Mouse (Mus musculus) intestine, embryonic 14.5 days (tissue): ENCODE measurements around the gene Dbp. TPM values are rescaled to one million over a fixed set of nuclear protein-coding genes. Genes with fewer than 3 reads are reported as not detected.
A peak's percentile ranks its signal among the peaks of the same experiment; 100 is the strongest.

Experiments used
- ATAC-seq: fragments of 200-750 bp; cut with Nextera tagmentation; replicated peaks from 2 replicates; pipeline ENCODE4 v1.8.0; 2017; ENCODE audit warnings: low read depth, moderate number of reproducible peaks, moderate TSS enrichment, moderate library complexity; ENCODE audit not compliant: low FRiP score, low TSS enrichment
- DNase-seq: peaks from one replicate; pipeline ENCODE4 v3.0.0-alpha.2; 2018; ENCODE audit warnings: low spot score
- H3K27ac ChIP-seq: fragments of 300-500 bp; sonication (generic); 2 replicates; pipeline ENCODE4 v1.5.1; 2014; ENCODE audit warnings: low read depth, mild to moderate bottlenecking, control low read depth
- H3K27me3 ChIP-seq: fragments of 300-500 bp; sonication (generic); replicated peaks from 2 replicates; pipeline ENCODE4 v1.6.1; 2014; ENCODE audit warnings: low read length, control low read depth; ENCODE audit not compliant: control insufficient read depth, insufficient read depth
- H3K36me3 ChIP-seq: fragments of 300-500 bp; sonication (generic); 2 replicates; pipeline ENCODE4 v1.6.1; 2014; ENCODE audit warnings: low read length, control low read depth; ENCODE audit not compliant: control insufficient read depth, insufficient read depth
- H3K4me1 ChIP-seq: fragments of 300-500 bp; sonication (generic); replicated peaks from 2 replicates; pipeline ENCODE4 v1.6.1; 2014; ENCODE audit warnings: low read length, control low read depth, mixed read lengths; ENCODE audit not compliant: control insufficient read depth, insufficient read depth
- H3K4me2 ChIP-seq: fragments of 300-500 bp; sonication (generic); 2 replicates; pipeline ENCODE4 v1.6.1; 2014; ENCODE audit warnings: low read length
- H3K4me3 ChIP-seq: fragments of 300-500 bp; sonication (generic); 2 replicates; pipeline ENCODE4 v1.5.1; 2014; ENCODE audit warnings: low read depth, low read length, control low read depth, mixed read lengths
- H3K9ac ChIP-seq: fragments of 300-500 bp; sonication (generic); 2 replicates; pipeline ENCODE4 v1.6.1; 2014; ENCODE audit warnings: mild to moderate bottlenecking, low read length
- H3K9me3 ChIP-seq: fragments of 300-500 bp; sonication (generic); 2 replicates; pipeline ENCODE4 v1.6.1; 2016; ENCODE audit warnings: low read length, control low read depth; ENCODE audit not compliant: control insufficient read depth
- WGBS: fragments of 180-500 bp; shearing (Covaris S2); extraction: QIAGEN DNeasy Blood & Tissue Kit; methylation state at CpG from one replicate; pipeline ENCODE4 v1.1.7; 2014; 5-methylcytosine and 5-hydroxymethylcytosine counted together
- polyA plus RNA-seq: library from polyadenylated mRNA; unstranded; fragments of >200 nt; fragmentation: Nextera tagmentation; extraction: Ambion mirVana; gene quantifications from 2 replicates; pipeline ENCODE4 v1.2.1, GENCODE M21; 2014

Gene Dbp
- polyA plus RNA-seq, 1 experiment from 2014 or later, result 3.7 TPM

- ATAC-seq, result peak; percentile 64; the same call in 1 of the 2 replicates
- peak; percentile 60 for DNase-seq
Measured at GRCm38 (mm10) chr7:45677627-45678295, 27.1 kb upstream of the Dbp start.

GRCm38 (mm10) chr7:45678513-45678912 is 26.4 kb upstream of the Dbp start:
- H3K4me2 ChIP-seq, result no peak overlapping the region
- H3K27me3 ChIP-seq, result no peaks in the 10 kb centered on the region
- no peak overlapping the region for H3K4me3 ChIP-seq
- H3K4me1 ChIP-seq, result peaks cover 9% of the 10 kb centered on the region
- no peak for ATAC-seq
- no peaks in the 10 kb centered on the region for H3K9me3 ChIP-seq
- 92% methylated on average over 14 of the region's 14 CpGs for WGBS
- no peak overlapping the region for H3K27ac ChIP-seq
- no peak overlapping the region for H3K9ac ChIP-seq
- H3K36me3 ChIP-seq, result no peaks in the 10 kb centered on the region
- no peak for DNase-seq

More at GRCm38 (mm10) chr7:45677627-45678295, 27.1 kb upstream of the Dbp start:
- H3K9ac ChIP-seq, result no peak overlapping the region
- peaks cover 9% of the 10 kb centered on the region for H3K4me1 ChIP-seq
- H3K27ac ChIP-seq, result peak overlapping the region; percentile 8
- H3K36me3 ChIP-seq, result no peaks in the 10 kb centered on the region
- H3K9me3 ChIP-seq, result no peaks in the 10 kb centered on the region
- H3K27me3 ChIP-seq, result no peaks in the 10 kb centered on the region
- 52% methylated on average over 7 of the region's 7 CpGs for WGBS
- no peak overlapping the region for H3K4me3 ChIP-seq
- no peak overlapping the region for H3K4me2 ChIP-seq

- DNase-seq (no peak), ATAC-seq (no peak)
- Histone ChIP-seq H3K36me3 (no peaks in the 10 kb centered on the region), H3K4me3 (no peak overlapping the region), H3K27ac (no peak overlapping the region), H3K9ac (no peak overlapping the region), H3K4me2 (no peak overlapping the region), H3K4me1 (peaks cover 10% of the 10 kb centered on the region), H3K9me3 (no peaks in the 10 kb centered on the region), H3K27me3 (no peaks in the 10 kb centered on the region)
- 71% methylated on average over 14 of the region's 14 CpGs for WGBS
Measured at GRCm38 (mm10) chr7:45679966-45680621, 24.8 kb upstream of the Dbp start.

- Histone ChIP-seq H3K9me3 (no peaks in the 10 kb centered on the region), H3K27ac (no peak overlapping the region), H3K36me3 (no peaks in the 10 kb centered on the region), H3K4me3 (no peak overlapping the region), H3K4me1 (peaks cover 21% of the 10 kb centered on the region), H3K27me3 (no peaks in the 10 kb centered on the region), H3K4me2 (no peak overlapping the region), H3K9ac (no peak overlapping the region)
- DNase-seq (no peak), ATAC-seq (no peak)
- WGBS, result 74% methylated on average over 8 of the region's 8 CpGs
Measured at GRCm38 (mm10) chr7:45681046-45681736, 23.7 kb upstream of the Dbp start.

GRCm38 (mm10) chr7:45682144-45683126 is 22.5 kb upstream of the Dbp start:
- ATAC-seq, result peak; percentile 48
- 28% methylated on average over 14 of the region's 14 CpGs for WGBS

GRCm38 (mm10) chr7:45683396-45684050 is 21.4 kb upstream of the Dbp start, which contains the start of gene Ntn5:
Gene Ntn5, plus strand, starts transcription at chr7:45684022.
- Histone ChIP-seq H3K9me3 (no peaks in the 10 kb centered on the region), H3K27me3 (no peaks in the 10 kb centered on the region), H3K9ac (no peak within 1 kb of the TSS), H3K36me3 (no peaks in the 10 kb centered on the region), H3K4me2 (no peak within 1 kb of the TSS), H3K27ac (no peak within 1 kb of the TSS; the same call in 1 of the 2 replicates), H3K4me3 (no peak within 1 kb of the TSS), H3K4me1 (peaks cover 24% of the 10 kb centered on the region)
- DNase-seq, result no peak
- ATAC-seq, result no peak
- WGBS, result 84% methylated on average over 7 of the region's 7 CpGs

More at GRCm38 (mm10) chr7:45682144-45683126, 22.5 kb upstream of the Dbp start:
- peaks cover 24% of the 10 kb centered on the region for H3K4me1 ChIP-seq
- no peaks in the 10 kb centered on the region for H3K27me3 ChIP-seq
- H3K4me2 ChIP-seq, result peak overlapping the region; percentile 35; the same call in 1 of the 2 replicates
- H3K9me3 ChIP-seq, result no peaks in the 10 kb centered on the region
- H3K36me3 ChIP-seq, result no peaks in the 10 kb centered on the region
- H3K27ac ChIP-seq, result no peak overlapping the region
- peak; percentile 91 for DNase-seq
- H3K4me3 ChIP-seq, result no peak overlapping the region; the same call in 1 of the 2 replicates
- H3K9ac ChIP-seq, result no peak overlapping the region

- no peaks in the 10 kb centered on the region for H3K36me3 ChIP-seq
- H3K9me3 ChIP-seq, result no peaks in the 10 kb centered on the region
- H3K9ac ChIP-seq, result peak overlapping the region; percentile 21; the same call in 1 of the 2 replicates
- peaks cover 22% of the 10 kb centered on the region for H3K4me1 ChIP-seq
- H3K27ac ChIP-seq, result peak overlapping the region; percentile 65
- 25% methylated on average over 10 of the region's 10 CpGs for WGBS
- no peaks in the 10 kb centered on the region for H3K27me3 ChIP-seq
- ATAC-seq (no peak), DNase-seq (peak; percentile 52)
- H3K4me2 ChIP-seq, result peak overlapping the region; percentile 31
- H3K4me3 ChIP-seq, result no peak overlapping the region
Measured at GRCm38 (mm10) chr7:45685811-45686210, 19.1 kb upstream of the Dbp start.
